Mouse (Mus musculus) midbrain, postnatal 0 days (tissue): ENCODE measurements at regions not wholly inside any gene's neighbourhood (a gene's known extent, or its start where the extent isn't known, plus 50 kb on each side); places are given as distances from the start of the nearest gene placed in this dataset.

Source experiments
- ATAC-seq: fragments of 200-750 bp; cut with Nextera tagmentation; 2 replicates; pipeline ENCODE4 v1.8.0; 2017; ENCODE audit warnings: moderate number of reproducible peaks, mild to moderate bottlenecking, moderate TSS enrichment, moderate library complexity; ENCODE audit not compliant: low FRiP score
- DNase-seq: peaks from one replicate; pipeline ENCODE4 v3.0.0-alpha.2; 2015; ENCODE audit warnings: low spot score
- H3K27ac ChIP-seq: fragments of 300-500 bp; sonication (generic); 2 replicates; pipeline ENCODE4 v1.5.1; 2014; ENCODE audit warnings: low read depth, mild to moderate bottlenecking, low read length, mixed read lengths
- H3K27me3 ChIP-seq: fragments of 300-500 bp; sonication (generic); 2 replicates; pipeline ENCODE4 v1.6.1; 2014; ENCODE audit warnings: low read length, control low read depth, mixed read lengths; ENCODE audit not compliant: insufficient read depth
- H3K36me3 ChIP-seq: fragments of 300-500 bp; sonication (generic); 2 replicates; pipeline ENCODE4 v1.6.1; 2014; ENCODE audit warnings: low read length, control low read depth, mixed read lengths; ENCODE audit not compliant: insufficient read depth
- H3K4me1 ChIP-seq: fragments of 300-500 bp; sonication (generic); 2 replicates; pipeline ENCODE4 v1.6.1; 2014; ENCODE audit warnings: mild to moderate bottlenecking, control low read depth, antibody characterized with exemption, low read length, mixed read lengths; ENCODE audit not compliant: insufficient read depth
- H3K4me2 ChIP-seq: fragments of 300-500 bp; sonication (generic); 2 replicates; pipeline ENCODE4 v1.6.1; 2014; ENCODE audit warnings: low read depth, mild to moderate bottlenecking, low read length, mixed read lengths; ENCODE audit not compliant: poor library complexity, severe bottlenecking
- H3K4me3 ChIP-seq: fragments of 300-500 bp; sonication (generic); 2 replicates; pipeline ENCODE4 v1.5.1; 2014; ENCODE audit warnings: low read depth, mild to moderate bottlenecking, low read length, moderate library complexity
- H3K9ac ChIP-seq: fragments of 300-500 bp; sonication (generic); replicated peaks from 2 replicates; pipeline ENCODE4 v1.6.1; 2014; ENCODE audit warnings: mild to moderate bottlenecking, low read length, moderate library complexity, mixed read lengths; ENCODE audit not compliant: poor library complexity, severe bottlenecking
- H3K9me3 ChIP-seq: fragments of 300-500 bp; sonication (generic); 2 replicates; pipeline ENCODE4 v1.6.1; 2016; ENCODE audit warnings: low read length, control low read depth
- CTCF ChIP-seq: IDR thresholded peaks from 2 replicates; pipeline ENCODE4 v1.5.1; 2016; ENCODE audit warnings: antibody characterized with exemption, mild to moderate bottlenecking
- WGBS: fragments of 180-500 bp; shearing (Covaris S2); extraction: QIAGEN DNeasy Blood & Tissue Kit; methylation state at CpG from one replicate; pipeline ENCODE4 v1.1.7; 2014; 5-methylcytosine and 5-hydroxymethylcytosine counted together

DNA sequence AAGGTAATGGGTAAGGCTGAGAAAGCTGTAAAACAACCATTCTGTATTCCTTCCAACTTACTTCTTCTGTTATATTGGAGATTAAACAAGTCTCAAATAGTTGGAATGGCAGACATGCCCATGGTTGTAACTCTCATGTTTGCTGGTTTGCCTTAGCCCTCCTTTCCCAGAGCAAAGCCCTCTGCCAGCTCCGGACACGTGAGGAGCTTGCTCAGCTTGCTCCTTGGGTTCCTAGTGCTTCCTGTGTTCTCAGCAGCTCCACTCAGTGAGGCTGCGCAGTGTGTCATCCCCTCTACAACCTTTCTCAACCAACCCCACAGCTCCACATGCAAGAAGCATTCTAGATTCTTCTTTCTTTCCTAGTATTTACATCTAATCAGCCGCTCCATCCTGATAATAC lies 193.3 kb upstream of the Tmem45b start:
- no peaks in the 10 kb centered on the region for H3K9me3 ChIP-seq
- no peak overlapping the region for H3K4me3 ChIP-seq
- H3K4me2 ChIP-seq: no peak overlapping the region
- 93% methylated on average over 4 of the region's 4 CpGs for WGBS
- no peaks in the 10 kb centered on the region for H3K4me1 ChIP-seq
- no peak overlapping the region for H3K9ac ChIP-seq
- no peaks in the 10 kb centered on the region for H3K27me3 ChIP-seq
- no peak overlapping the region for H3K27ac ChIP-seq
- DNase-seq: no peak
- ATAC-seq: no peak
- H3K36me3 ChIP-seq: no peaks in the 10 kb centered on the region
- TF ChIP-seq CTCF: no peak

DNA sequence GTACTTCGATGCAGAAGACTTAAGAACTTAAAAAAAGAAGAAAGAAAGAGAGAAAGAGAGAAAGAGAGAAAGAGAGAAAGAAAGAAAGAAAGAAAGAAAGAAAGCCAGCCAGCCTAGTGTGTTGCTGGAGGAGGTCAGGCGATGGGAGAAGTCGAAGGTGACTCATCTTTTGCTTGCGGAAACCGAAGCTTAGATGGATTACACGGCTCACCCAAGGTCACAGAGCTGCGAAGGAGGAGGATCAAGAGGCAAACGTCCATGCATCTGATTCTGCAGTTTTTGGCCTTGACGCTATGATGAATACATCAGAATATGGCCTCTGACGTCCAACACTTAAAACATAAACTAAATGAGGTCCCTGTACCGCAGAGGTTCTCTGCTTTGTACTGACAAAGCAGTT lies 192.4 kb upstream of the Tmem45b start:
- Histone ChIP-seq H3K4me2 (no peak overlapping the region), H3K27ac (no peak overlapping the region), H3K27me3 (no peaks in the 10 kb centered on the region), H3K4me1 (no peaks in the 10 kb centered on the region), H3K36me3 (no peaks in the 10 kb centered on the region), H3K4me3 (no peak overlapping the region), H3K9ac (no peak overlapping the region), H3K9me3 (no peaks in the 10 kb centered on the region)
- DNase-seq (no peak), ATAC-seq (no peak)
- 87% methylated on average over 11 of the region's 11 CpGs for WGBS
- TF ChIP-seq CTCF: no peak

DNA sequence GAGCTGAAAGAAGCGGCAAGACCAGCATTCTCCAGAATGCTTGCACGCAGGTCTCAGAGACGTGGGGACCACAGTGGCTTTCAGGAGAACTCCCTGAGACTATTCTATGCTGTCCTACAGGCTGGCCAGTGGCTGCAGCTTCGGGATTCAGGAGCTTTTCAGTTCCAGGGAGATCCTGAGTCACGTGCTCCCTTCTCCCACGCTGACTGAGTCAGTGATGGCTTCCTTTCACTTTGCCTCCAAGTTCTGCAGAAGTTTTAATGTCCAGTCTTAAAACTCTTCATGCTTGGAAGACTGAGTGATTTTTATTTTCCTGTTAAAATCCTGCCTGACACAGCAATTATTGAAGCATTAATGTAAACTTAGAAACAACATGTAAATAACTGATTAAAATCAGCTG lies 190.5 kb upstream of the Tmem45b start:
- no peaks in the 10 kb centered on the region for H3K27me3 ChIP-seq
- no peak overlapping the region for H3K27ac ChIP-seq
- H3K9me3 ChIP-seq: no peaks in the 10 kb centered on the region
- no peak overlapping the region for H3K4me2 ChIP-seq
- no peak overlapping the region for H3K9ac ChIP-seq
- no peaks in the 10 kb centered on the region for H3K4me1 ChIP-seq
- TF ChIP-seq CTCF: no peak
- no peaks in the 10 kb centered on the region for H3K36me3 ChIP-seq
- no peak for ATAC-seq
- no peak for DNase-seq
- 82% methylated on average over 6 of the region's 6 CpGs for WGBS
- H3K4me3 ChIP-seq: no peak overlapping the region

DNA sequence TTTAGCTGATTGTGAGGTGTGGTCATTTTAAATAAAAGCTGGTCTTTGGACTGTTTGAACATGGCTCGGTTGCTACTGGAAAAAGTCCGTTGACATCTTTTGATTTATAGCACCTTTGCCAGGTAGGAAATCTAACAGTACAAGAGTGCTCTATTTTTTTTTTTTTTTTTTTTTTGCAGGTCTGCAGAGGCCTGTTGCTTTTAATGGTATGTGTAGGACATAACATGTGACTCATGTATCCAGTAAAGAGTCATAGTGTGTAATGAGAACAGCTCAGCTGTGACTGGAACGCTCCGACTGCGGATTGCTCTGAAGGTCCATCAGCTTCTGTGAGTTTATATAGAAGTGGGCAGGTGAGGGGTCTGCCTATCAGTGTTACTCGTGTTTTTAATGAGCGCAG lies 190.0 kb upstream of the Tmem45b start:
- ATAC-seq (no peak), DNase-seq (no peak)
- no peaks in the 10 kb centered on the region for H3K27me3 ChIP-seq
- WGBS: 94% methylated on average over 7 of the region's 7 CpGs
- no peak overlapping the region for H3K4me3 ChIP-seq
- no peak overlapping the region for H3K9ac ChIP-seq
- no peaks in the 10 kb centered on the region for H3K9me3 ChIP-seq
- H3K4me1 ChIP-seq: no peaks in the 10 kb centered on the region
- H3K4me2 ChIP-seq: no peak overlapping the region
- no peak overlapping the region for H3K27ac ChIP-seq
- H3K36me3 ChIP-seq: no peaks in the 10 kb centered on the region
- no peak for TF ChIP-seq CTCF

DNA sequence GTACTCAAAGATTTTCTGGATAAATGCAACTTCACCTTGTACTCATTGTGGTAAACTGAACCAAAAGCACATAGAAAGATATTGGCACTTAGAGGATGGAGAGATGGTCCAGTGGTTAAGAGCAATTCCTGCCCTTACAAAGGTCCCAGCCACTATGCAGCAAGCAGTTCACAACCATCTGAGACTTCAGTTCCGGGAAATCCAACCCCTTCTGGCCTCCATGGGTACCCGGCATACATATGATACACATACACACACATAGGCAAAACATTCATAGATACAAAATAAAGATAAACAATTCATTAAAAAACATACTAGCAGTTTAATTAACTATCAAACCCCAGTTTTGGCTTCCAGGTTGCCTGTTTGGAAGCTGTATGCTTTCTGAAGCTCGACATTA lies 189.5 kb upstream of the Tmem45b start:
- Histone ChIP-seq H3K27me3 (no peaks in the 10 kb centered on the region), H3K4me1 (no peaks in the 10 kb centered on the region), H3K9ac (no peak overlapping the region), H3K4me3 (no peak overlapping the region), H3K36me3 (no peaks in the 10 kb centered on the region), H3K9me3 (no peaks in the 10 kb centered on the region), H3K27ac (no peak overlapping the region), H3K4me2 (no peak overlapping the region)
- DNase-seq (no peak), ATAC-seq (no peak)
- no peak for TF ChIP-seq CTCF
- 93% methylated on average over 3 of the region's 3 CpGs for WGBS

DNA sequence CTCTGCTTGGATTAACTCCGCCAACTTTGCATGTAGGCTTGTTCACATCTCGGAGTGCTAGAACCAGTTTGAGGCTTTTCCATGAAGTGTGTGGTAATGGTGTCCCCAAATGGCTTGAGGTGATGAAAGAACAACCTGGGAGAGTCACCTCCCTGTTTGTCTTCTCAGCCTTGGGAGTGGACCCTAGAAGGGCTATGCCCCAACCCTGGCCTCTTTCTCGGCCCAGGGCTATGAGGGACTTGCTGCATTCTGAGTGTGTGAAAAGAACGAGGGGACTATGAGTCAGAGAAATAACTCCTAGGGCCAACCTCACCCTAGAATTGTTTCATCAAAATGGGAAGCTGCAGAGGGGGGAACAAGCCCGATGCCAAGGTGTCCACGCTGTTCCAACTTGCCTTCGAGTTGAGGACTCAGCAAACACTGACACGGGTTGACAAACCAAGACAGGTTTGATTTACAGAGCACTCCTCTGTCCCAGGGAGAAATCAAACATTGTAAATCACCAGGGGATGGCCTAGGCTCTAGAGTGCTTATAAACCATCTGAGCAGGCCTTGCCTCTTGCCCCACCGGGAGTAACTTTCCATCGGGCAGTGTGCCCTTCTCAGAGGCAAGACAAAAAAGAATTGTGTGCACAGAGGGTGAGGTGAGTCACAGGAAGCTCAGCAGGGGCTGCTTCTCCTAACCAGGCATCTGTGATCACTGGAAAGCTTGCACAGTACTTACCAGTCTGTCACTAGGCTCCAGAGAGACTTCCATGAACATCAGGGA lies 186.3 kb upstream of the Tmem45b start:
- Histone ChIP-seq H3K4me2 (no peak overlapping the region), H3K9ac (no peak overlapping the region), H3K36me3 (no peaks in the 10 kb centered on the region), H3K9me3 (no peaks in the 10 kb centered on the region), H3K4me1 (no peaks in the 10 kb centered on the region), H3K27me3 (no peaks in the 10 kb centered on the region), H3K27ac (no peak overlapping the region), H3K4me3 (no peak overlapping the region)
- WGBS: 90% methylated on average over 10 of the region's 10 CpGs
- TF ChIP-seq CTCF: no peak
- no peak for DNase-seq
- ATAC-seq: no peak
